Mouse (Mus musculus) forebrain, embryonic 16.5 days (tissue): ENCODE measurements around the gene Otulinl. TPM values are rescaled to one million over a fixed set of nuclear protein-coding genes. Genes with fewer than 3 reads are reported as not detected.

Experiments
- ATAC-seq: fragments of 200-750 bp; cut with Nextera tagmentation; 2 replicates; pipeline ENCODE4 v1.8.0; 2017; ENCODE audit warnings: mild to moderate bottlenecking, moderate library complexity
- H3K27ac ChIP-seq: fragments of 300-500 bp; sonication (generic); 2 replicates; pipeline ENCODE4 v1.5.1; 2014; ENCODE audit warnings: low read length, control low read depth
- H3K27me3 ChIP-seq: fragments of 300-500 bp; sonication (generic); replicated peaks from 2 replicates; pipeline ENCODE4 v1.6.1; 2014; ENCODE audit warnings: low read length; ENCODE audit not compliant: control insufficient read depth, insufficient read depth
- H3K36me3 ChIP-seq: fragments of 300-500 bp; sonication (generic); 2 replicates; pipeline ENCODE4 v1.6.1; 2014; ENCODE audit not compliant: control insufficient read depth, insufficient read depth
- H3K4me1 ChIP-seq: fragments of 300-500 bp; sonication (generic); replicated peaks from 2 replicates; pipeline ENCODE4 v1.6.1; 2014; ENCODE audit warnings: low read length; ENCODE audit not compliant: control insufficient read depth, insufficient read depth
- H3K4me2 ChIP-seq: fragments of 300-500 bp; sonication (generic); 2 replicates; pipeline ENCODE4 v1.6.1; 2014; ENCODE audit warnings: mild to moderate bottlenecking, low read length, control low read depth
- H3K4me3 ChIP-seq: fragments of 300-500 bp; sonication (generic); replicated peaks from 2 replicates; pipeline ENCODE4 v1.5.1; 2014; ENCODE audit warnings: mild to moderate bottlenecking, low read length, control low read depth
- H3K9ac ChIP-seq: fragments of 300-500 bp; sonication (generic); replicated peaks from 2 replicates; pipeline ENCODE4 v1.6.1; 2014; ENCODE audit warnings: low read depth, low read length, control low read depth
- H3K9me3 ChIP-seq: fragments of 300-500 bp; sonication (generic); 2 replicates; pipeline ENCODE4 v1.6.1; 2016; ENCODE audit warnings: low read length; ENCODE audit not compliant: control insufficient read depth
- WGBS: fragments of 180-500 bp; shearing (Covaris S2); extraction: QIAGEN DNeasy Blood & Tissue Kit; methylation state at CpG from one replicate; pipeline ENCODE4 v1.1.7; 2014; 5-methylcytosine and 5-hydroxymethylcytosine counted together
- polyA plus RNA-seq: library from polyadenylated mRNA; unstranded; fragments of >200 nt; fragmentation: Nextera tagmentation; extraction: Ambion mirVana; gene quantifications from 2 replicates; pipeline ENCODE4 v1.2.1, GENCODE M21; 2015

The Otulinl gene
- polyA plus RNA-seq, 1 experiment from 2014 or later = 13.6 TPM

DNA sequence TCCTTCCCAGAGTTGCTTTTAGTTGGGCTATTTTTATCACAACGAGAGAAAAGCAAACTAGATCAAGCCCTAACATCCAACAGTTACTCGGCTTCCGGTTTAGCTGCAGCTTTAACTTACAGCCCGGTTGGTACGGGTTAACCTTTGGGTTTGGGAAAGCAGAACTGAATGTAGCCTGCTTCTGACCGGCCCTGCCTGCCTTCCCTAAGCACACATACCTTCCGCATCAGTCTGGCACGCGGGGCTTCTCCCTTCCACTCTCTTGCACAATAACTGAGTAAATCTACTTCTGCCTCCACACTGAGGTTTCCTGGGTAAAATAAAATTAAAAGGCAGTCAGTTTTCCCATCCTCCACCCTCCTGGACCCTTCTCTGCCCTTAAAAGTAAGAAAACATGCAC lies 17.3 kb downstream of the Otulinl start:
- no peak overlapping the region for H3K27ac ChIP-seq
- 93% methylated on average over 9 of the region's 9 CpGs for WGBS
- H3K36me3 ChIP-seq = no peaks in the 10 kb centered on the region
- no peaks in the 10 kb centered on the region for H3K4me1 ChIP-seq
- no peak overlapping the region for H3K4me3 ChIP-seq
- H3K9me3 ChIP-seq = no peaks in the 10 kb centered on the region
- ATAC-seq = no peak
- H3K27me3 ChIP-seq = no peaks in the 10 kb centered on the region
- H3K9ac ChIP-seq = no peak overlapping the region
- H3K4me2 ChIP-seq = no peak overlapping the region

DNA sequence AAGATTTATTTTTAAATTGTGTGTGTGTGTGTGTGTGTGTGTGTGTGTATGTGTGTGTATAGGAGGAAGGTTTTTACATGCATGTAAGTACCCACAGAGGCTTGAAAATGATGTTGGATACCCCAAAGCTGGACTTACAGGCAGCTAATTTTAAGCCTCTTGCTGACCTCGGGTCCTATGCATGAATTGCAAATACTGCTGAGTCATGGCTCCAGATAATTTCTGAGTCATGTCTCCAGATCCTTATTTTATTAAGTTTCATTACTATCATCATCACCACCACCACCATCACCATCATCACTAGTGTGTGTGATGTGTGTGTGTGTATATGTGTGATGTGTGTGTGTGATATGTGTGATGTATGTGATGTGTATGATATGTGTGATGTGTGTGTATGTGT lies 18.7 kb downstream of the Otulinl start:
- Histone ChIP-seq H3K4me3 (no peak overlapping the region), H3K27ac (no peak overlapping the region), H3K4me1 (no peaks in the 10 kb centered on the region), H3K9me3 (no peaks in the 10 kb centered on the region), H3K27me3 (no peaks in the 10 kb centered on the region), H3K9ac (no peak overlapping the region), H3K36me3 (no peaks in the 10 kb centered on the region), H3K4me2 (no peak overlapping the region)
- 55% methylated on average over 1 of the region's 1 CpGs for WGBS
- ATAC-seq = no peak

DNA sequence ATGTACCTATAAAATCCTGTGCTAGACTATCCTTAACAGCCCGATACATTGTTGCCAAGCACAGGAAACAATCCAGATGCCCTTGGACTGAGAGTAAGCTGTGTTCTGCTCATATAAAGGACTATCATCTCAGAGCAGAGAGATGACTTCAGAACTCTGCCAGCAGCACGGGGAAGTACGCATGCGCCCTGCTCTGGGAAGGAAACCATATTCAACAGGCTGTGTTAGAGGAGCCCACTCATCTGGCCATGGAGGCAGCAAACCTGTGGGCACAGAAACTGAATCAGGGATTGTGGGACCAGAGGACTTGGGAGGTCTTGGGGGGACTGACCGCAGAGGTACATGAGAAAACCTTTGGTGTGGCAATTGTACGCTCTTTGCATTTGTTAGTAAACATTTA lies 19.7 kb downstream of the Otulinl start:
- 89% methylated on average over 6 of the region's 6 CpGs for WGBS
- no peak overlapping the region for H3K4me2 ChIP-seq
- H3K9ac ChIP-seq = no peak overlapping the region
- H3K9me3 ChIP-seq = no peaks in the 10 kb centered on the region
- no peaks in the 10 kb centered on the region for H3K27me3 ChIP-seq
- no peak overlapping the region for H3K27ac ChIP-seq
- no peaks in the 10 kb centered on the region for H3K36me3 ChIP-seq
- no peaks in the 10 kb centered on the region for H3K4me1 ChIP-seq
- no peak overlapping the region for H3K4me3 ChIP-seq
- ATAC-seq = no peak

DNA sequence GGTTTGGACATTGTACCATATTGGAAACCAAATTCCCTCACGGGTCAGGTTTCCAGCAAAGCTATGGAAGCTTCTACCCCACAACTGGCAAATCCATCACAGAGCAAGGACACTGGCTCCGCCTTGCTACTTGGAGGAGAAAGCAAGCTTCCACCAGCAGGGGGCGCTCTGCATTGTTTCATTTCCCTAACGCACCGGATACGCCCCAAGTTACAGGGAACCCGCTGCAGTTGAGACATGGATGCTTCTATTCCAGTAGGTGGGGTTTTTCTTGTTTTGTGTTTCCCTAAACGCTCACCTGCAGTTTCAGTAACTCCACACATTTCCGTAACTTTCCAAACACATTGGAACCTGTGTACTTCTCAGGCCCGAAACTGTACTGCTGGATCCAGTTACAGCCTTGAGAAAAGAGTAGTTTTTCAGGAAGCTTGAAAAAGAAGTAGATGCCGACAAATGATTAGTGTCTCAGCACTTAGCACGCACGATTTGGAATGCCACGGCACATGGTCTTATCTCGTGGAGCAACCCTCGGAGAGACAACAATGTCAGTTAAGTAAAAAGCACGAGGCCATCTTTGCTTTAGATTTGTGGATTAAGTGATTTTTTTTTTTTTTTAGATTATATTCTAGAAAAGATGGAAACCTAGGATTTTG lies 21.7 kb downstream of the Otulinl start:
- Histone ChIP-seq H3K4me2 (no peak overlapping the region; the same call in 1 of the 2 replicates), H3K27me3 (no peaks in the 10 kb centered on the region), H3K9me3 (no peaks in the 10 kb centered on the region), H3K9ac (no peak overlapping the region), H3K4me1 (no peaks in the 10 kb centered on the region), H3K36me3 (no peaks in the 10 kb centered on the region), H3K4me3 (no peak overlapping the region), H3K27ac (no peak overlapping the region)
- ATAC-seq = peak; percentile 78
- WGBS = 39% methylated on average over 17 of the region's 17 CpGs

DNA sequence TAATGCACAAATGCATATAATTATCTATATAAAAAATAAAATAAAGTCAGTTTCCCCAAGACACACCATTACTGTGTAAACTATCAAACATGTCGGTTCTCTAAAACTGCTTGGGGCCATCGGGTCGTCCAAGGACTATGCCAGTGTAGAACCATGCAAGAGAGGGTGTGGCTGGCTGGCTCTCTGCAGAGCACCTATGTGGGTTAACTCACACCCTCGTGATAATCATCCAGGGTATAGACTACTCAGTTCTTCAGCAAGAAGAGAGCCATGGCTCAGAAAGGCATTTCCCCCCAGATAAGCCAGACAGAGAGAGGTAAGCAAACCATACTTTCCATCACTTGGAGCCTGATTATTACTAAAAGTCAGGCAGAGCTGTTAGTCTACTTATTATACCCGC lies 22.2 kb downstream of the Otulinl start:
- ATAC-seq = no peak
- WGBS = 89% methylated on average over 5 of the region's 5 CpGs
- H3K36me3 ChIP-seq = no peaks in the 10 kb centered on the region
- no peak overlapping the region for H3K27ac ChIP-seq
- no peaks in the 10 kb centered on the region for H3K27me3 ChIP-seq
- no peaks in the 10 kb centered on the region for H3K9me3 ChIP-seq
- H3K9ac ChIP-seq = no peak overlapping the region
- no peaks in the 10 kb centered on the region for H3K4me1 ChIP-seq
- no peak overlapping the region for H3K4me3 ChIP-seq
- no peak overlapping the region for H3K4me2 ChIP-seq

DNA sequence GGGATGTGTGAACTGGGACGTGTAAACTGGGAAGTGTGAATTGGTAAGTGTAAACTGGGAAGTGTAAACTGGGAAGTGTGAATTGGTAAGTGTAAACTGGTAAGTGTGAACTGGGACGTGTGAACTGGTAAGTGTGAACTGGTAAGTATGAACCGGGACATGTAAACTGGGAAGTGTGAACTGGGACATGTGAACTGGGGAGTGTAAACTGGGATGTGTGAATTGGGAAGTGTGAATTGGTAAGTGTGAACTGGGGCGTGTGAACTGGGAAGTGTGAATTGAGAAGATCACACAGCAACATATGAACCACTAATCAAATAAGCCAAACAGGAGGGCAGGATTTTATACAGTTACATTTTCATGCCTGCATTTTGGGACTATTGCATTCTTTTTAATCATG lies 23.0 kb downstream of the Otulinl start:
- H3K27me3 ChIP-seq = no peaks in the 10 kb centered on the region
- no peak for ATAC-seq
- no peaks in the 10 kb centered on the region for H3K36me3 ChIP-seq
- H3K9me3 ChIP-seq = no peaks in the 10 kb centered on the region
- H3K4me2 ChIP-seq = no peak overlapping the region
- no peak overlapping the region for H3K9ac ChIP-seq
- no peak overlapping the region for H3K27ac ChIP-seq
- no peaks in the 10 kb centered on the region for H3K4me1 ChIP-seq
- 89% methylated on average over 4 of the region's 4 CpGs for WGBS
- H3K4me3 ChIP-seq = no peak overlapping the region

DNA sequence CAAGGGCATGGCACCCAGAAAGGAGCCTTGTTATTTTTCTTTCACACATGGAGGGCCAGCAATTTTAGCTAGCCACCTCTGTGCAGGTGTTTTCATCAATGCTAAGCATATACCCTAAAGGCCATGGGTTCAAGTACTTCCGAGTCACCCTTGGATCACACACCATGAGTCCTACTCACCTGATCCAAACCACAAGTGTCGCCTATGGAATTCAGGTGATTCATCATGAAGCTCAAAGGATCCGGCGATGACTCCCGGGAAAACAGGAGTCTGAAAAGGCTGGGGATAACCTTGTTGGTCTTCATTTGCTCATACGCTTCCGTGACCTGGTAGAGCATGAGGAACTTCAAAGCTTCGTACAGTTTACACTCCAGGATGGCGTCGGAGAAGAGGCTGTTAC lies 23.5 kb downstream of the Otulinl start:
- H3K4me3 ChIP-seq = no peak overlapping the region
- H3K9ac ChIP-seq = no peak overlapping the region
- H3K27me3 ChIP-seq = no peaks in the 10 kb centered on the region
- ATAC-seq = no peak
- H3K4me2 ChIP-seq = no peak overlapping the region
- 95% methylated on average over 10 of the region's 10 CpGs for WGBS
- no peaks in the 10 kb centered on the region for H3K4me1 ChIP-seq
- no peaks in the 10 kb centered on the region for H3K36me3 ChIP-seq
- no peaks in the 10 kb centered on the region for H3K9me3 ChIP-seq
- H3K27ac ChIP-seq = no peak overlapping the region

DNA sequence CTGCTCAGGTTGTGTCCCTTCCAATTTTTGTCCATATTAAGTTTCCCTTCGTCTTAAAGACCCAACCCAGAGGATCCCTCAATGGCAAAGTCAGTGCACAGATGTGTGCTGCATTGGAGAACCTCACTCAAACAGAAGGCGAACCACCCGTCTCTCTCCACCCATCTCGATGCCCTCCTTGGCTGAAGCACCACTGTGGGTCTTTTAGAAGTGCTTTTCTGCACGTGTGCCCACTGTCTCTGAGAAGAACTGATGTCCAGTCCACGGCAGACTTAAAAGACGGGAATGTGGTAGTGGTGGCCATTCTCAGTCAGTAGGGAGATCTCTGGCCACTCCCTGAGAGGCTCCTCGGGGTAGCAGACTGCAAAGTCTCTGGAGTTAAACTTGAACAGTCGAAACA lies 24.8 kb downstream of the Otulinl start:
- WGBS = 82% methylated on average over 9 of the region's 9 CpGs
- H3K9ac ChIP-seq = no peak overlapping the region
- no peak overlapping the region for H3K4me3 ChIP-seq
- no peak overlapping the region for H3K4me2 ChIP-seq
- no peaks in the 10 kb centered on the region for H3K4me1 ChIP-seq
- ATAC-seq = no peak
- H3K27ac ChIP-seq = no peak overlapping the region
- no peaks in the 10 kb centered on the region for H3K36me3 ChIP-seq
- H3K27me3 ChIP-seq = no peaks in the 10 kb centered on the region
- H3K9me3 ChIP-seq = no peaks in the 10 kb centered on the region

DNA sequence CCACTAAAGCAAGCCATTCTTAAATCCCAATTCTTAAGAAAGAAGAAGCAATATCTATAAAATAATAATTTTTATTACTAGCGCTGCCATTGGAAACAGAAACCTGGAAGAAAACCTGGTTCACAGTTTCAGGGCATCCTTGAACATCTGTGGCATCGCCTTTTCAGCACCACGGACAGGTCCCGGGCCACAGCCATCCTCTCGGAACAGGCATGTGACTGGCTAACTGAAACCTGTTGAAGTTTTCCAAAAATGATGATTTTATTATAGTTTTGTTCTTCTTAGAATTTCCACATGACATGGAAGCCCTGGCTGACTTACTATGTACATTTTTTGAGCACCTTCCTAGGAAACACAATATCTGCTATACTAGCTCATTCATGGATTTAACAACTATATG lies 26.4 kb downstream of the Otulinl start:
- no peak for ATAC-seq
- no peak overlapping the region for H3K9ac ChIP-seq
- H3K9me3 ChIP-seq = no peaks in the 10 kb centered on the region
- no peaks in the 10 kb centered on the region for H3K27me3 ChIP-seq
- no peaks in the 10 kb centered on the region for H3K36me3 ChIP-seq
- H3K27ac ChIP-seq = no peak overlapping the region
- H3K4me2 ChIP-seq = no peak overlapping the region
- H3K4me3 ChIP-seq = no peak overlapping the region
- H3K4me1 ChIP-seq = no peaks in the 10 kb centered on the region
- 31% methylated on average over 5 of the region's 5 CpGs for WGBS

DNA sequence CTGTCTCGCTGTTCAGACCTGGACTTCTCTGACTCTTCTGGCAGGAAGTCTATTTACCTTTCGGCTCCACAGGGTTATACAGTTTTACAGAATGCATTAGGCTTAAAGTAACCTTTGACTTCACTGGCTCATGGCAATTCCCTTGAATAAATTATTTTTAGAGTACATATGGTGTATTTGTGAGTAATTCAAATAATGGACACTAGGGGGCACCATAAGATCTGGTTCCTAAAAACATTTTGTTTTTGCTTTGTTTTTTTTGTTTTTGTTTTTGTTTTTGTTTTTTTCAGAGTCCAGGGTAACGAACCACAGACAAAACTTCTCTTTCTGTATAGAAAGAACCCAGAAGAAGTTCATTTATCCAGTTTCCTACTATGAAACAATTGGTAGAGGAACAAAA lies 33.7 kb downstream of the Otulinl start:
- Histone ChIP-seq H3K4me2 (no peak overlapping the region), H3K9ac (no peak overlapping the region), H3K27ac (no peak overlapping the region), H3K27me3 (no peaks in the 10 kb centered on the region), H3K4me1 (no peaks in the 10 kb centered on the region), H3K9me3 (no peaks in the 10 kb centered on the region), H3K4me3 (no peak overlapping the region), H3K36me3 (no peaks in the 10 kb centered on the region)
- ATAC-seq = no peak
- 50% methylated on average over 3 of the region's 3 CpGs for WGBS
